Mouse (Mus musculus): ENCODE measurements around the gene Llgl2.

Llgl2 gene

DNA sequence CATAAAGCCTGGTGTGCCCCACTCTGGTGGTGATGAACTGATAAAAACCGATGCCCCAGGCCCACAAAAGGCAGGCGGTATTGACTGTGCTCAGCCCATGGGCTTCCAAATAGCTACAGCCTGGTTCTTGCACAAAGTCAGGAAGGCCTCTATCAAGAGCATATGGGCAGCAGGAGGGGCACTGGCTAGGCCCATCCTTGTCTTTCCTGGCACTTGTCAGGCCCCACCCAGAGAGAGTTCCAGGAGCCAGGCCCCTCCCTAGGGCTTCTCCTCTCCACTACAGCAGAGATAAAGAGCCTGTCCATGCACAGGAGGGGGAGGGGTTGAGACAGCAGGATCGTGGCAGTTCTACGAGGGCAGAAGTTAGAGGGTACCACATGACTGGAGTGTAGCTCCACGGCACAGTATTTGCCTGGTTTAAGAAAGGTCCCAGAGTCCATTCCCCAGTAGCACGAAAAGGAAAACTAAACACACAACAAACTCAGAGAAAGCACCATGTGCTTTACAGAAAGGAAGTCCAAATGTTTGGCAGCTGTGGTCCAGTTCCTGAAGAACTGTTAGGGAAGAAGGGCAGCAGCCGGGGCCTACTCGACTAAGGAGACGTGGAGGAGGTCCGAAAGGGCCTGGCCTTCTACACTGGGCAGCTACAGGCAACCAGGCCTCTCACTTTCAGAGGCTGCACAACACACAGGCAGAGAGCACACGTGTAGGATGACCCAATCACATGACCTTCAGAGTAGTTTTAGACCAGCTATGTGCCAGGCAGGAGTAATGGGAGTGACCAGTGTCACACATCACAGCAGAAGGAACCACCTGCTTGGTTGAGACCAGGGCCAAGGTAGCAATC lies 79.8 kb downstream of the Llgl2 start:
- DNase-seq (ENCODE audit: low read depth, low spot score) = no peak

DNA sequence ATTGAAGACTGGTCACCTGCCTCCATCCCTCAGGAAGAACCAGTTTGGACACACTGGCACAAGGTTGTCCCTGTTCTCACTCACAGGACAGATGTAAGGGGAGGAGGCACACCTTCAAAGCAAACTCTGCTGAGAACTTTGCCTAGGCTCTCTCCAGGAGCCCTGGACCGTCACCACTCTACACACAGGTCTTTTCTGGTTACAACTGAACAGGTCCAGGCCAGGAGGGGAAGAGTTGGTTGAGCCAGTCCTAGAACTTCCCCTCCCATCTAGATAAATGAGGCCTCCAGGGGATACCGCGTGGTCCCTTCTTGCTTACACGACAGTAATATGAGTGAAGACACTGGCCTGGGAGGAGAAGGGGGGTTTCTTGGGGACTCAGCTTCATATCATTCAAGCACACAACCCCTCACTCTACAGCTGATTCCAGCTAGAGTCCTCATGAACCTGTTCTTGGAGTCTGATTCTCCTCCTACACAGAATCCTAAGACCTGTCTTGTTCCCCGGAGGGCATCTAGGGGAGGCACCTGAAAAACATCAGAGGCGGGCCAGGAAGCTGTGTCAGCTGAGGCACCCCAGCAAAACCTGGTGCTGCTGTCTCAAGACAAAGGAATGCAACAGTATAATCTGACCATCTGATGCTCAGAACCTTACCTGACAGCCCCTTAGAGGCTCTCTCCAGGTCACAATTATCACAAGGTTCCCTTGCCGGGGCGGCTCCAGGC lies 80.5 kb downstream of the Llgl2 start:
- DNase-seq (ENCODE audit: low read depth, low spot score) = no peak

Data from brain, embryonic 18.5 days (tissue).